Mouse (Mus musculus): ENCODE measurements at regions not wholly inside any gene's neighbourhood (a gene's known extent, or its start where the extent isn't known, plus 50 kb on each side); places are given as distances from the start of the nearest gene placed in this dataset.

DNA sequence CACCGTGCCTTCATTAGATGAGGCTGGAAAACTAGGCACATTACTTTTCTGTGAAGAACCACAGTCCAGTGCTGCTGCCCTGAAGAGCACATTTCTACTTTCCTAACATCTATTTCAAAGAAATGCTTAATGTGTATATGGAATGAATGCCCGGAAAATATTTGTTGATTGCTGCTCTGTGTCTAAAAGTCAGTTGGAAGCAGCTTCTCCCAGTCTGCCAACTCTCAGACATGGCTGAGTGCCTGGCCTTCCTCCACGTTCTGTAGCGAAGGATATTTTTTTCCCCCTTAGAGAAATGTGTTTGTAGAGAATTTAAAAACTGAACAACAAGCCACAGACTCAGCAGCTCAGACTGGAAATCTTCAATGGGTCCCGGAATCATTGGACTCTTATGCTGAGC, 576.4 kb upstream of the Arid1b start:
- TF ChIP-seq POLR2A (IDR thresholded peaks at IDR 0.05; ENCODE audit: borderline replicate concordance, insufficient read depth, low read length) (no peak), CTCF (IDR thresholded peaks at IDR 0.05; ENCODE audit: borderline replicate concordance, insufficient read depth, low read depth, low read length) (no peak)

All from cerebellum, adult 2 months (tissue).